Mouse (Mus musculus): Measurements from ENCODE around the gene Opcml.

The Opcml gene

GRCm38 (mm10) chr9:28319021-28319755 lies 528.6 kb downstream of the Opcml start:
- in situ Hi-C loops (cut with MseI, MboI) = no loop called here

DNA sequence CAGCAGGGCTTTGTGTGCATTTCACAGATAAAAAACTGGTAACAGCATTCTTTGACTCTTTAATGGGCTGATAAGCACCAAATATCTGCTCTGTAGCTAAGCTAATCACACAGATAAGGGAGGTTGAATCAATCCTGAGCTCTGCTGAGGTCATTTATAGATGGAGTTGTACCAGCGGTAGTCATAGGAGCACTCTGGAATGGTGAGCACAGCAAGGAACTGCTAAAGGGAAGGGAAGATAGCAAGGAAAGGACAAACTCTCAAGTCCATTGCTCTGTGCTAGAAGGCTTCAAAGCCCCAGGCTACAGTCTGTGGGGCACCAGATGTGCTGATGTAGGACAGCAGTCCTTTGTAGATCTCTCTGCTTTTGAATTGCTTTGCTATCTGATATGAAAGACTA lies 529.2 kb downstream of the Opcml start:
- in situ Hi-C loops (cut with MseI, MboI) = no loop called here

DNA sequence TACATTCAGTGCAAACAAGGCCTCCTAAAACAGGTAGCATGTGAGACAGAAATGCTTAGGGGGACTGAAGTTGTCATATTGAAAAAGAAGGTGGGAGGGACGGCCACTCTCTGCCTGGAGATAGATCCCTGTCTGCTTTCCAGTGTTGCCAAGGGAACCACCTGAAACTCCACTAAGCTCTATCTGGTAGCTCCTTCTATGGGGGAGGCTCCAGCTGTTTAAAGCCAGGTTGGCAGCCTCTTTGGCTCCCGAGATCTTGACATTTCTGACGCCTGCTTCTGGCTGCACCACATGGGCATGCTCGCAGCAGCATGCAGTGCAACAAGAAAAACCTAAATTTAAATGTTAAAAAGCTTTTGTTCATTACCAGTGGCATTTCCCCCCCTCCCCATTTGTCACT lies 537.4 kb downstream of the Opcml start:
- in situ Hi-C loops (cut with MseI, MboI) = no loop called here

DNA sequence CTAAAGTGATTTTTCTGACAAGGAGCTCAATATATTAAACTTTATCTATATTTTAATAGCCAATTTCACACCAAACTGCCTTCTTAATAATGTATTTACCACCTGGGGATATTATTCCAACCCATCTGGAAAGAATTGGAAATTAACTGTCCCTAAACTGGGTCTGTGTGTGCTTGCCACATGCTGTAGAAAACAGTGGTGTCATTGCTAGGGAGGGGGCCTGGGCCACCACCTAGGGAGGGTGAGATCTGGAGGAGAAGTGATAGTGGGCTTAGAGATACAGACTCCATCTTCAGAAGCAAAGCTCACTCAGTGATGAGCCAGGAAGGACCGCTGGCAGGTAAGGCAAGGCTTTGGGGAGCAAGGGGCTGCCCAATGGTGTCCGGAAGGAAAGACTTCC lies 537.9 kb downstream of the Opcml start:
- in situ Hi-C loops (cut with MseI, MboI) = no loop called here

GRCm38 (mm10) chr9:28329477-28329876 lies 538.9 kb downstream of the Opcml start:
- in situ Hi-C loops (cut with MseI, MboI) = no loop called here

- in situ Hi-C loops (cut with MseI, MboI) = no loop called here
Measured at GRCm38 (mm10) chr9:28336511-28337208, 546.1 kb downstream of the Opcml start.

GRCm38 (mm10) chr9:28337837-28338236 lies 547.3 kb downstream of the Opcml start:
- in situ Hi-C loops (cut with MseI, MboI) = no loop called here

- in situ Hi-C loops (cut with MseI, MboI) = no loop called here
Measured at GRCm38 (mm10) chr9:28354978-28355377, 564.4 kb downstream of the Opcml start.

DNA sequence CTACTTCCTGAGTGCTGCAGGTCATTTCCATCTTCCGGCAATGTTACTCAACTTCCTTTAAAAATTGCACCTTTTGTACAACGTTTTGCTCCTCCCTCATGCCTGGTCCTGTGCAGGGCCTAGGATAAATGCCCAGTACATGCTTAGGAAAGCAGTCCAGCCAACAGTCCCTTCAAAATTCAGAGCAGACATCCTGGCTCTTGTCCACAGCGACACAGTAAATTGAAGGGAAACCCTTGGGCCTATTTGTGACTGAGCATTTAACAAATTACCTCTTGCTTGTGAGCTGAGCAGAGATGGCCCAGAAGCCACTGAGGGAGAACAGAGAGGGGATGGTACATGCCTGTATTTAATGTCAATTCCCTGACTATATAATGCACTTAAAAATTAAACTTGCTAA lies 567.4 kb downstream of the Opcml start:
- in situ Hi-C loops (cut with MseI, MboI) = no loop called here

GRCm38 (mm10) chr9:28360691-28361090 lies 570.1 kb downstream of the Opcml start:
- in situ Hi-C loops (cut with MseI, MboI) = no loop called here

DNA sequence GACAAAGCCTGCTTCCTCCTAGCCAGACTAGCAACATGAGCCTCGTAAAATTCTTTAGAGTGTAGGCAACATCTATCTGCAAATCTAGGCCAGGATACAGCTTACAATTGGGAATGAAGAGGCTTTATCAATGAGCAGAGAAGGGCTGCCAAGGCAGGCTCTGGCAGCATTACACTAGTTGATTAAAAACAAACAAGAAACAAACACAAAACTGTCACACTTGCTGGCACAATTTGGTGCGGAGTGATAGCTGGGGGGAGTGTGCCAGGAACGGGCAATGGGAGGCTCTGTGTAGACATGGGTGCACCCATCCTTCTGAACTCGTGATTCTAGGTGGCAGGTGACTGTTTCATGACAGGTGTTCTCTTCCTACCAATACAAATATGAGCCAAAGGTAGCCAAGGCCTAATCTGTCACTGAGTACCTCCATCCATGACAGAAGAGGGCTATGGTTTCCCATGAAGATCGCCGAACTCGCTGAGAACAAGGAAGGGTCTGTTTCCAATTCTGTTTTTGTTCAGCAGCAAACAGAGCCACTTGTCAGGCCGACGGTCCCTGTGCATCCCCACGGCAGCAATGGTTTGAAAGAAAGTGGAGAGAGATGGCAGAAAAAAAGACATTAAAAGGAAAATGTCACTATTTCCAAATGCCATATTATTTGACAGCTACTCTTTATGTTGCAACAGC lies 574.0 kb downstream of the Opcml start:
- in situ Hi-C loops (cut with MseI, MboI) = no loop called here

DNA sequence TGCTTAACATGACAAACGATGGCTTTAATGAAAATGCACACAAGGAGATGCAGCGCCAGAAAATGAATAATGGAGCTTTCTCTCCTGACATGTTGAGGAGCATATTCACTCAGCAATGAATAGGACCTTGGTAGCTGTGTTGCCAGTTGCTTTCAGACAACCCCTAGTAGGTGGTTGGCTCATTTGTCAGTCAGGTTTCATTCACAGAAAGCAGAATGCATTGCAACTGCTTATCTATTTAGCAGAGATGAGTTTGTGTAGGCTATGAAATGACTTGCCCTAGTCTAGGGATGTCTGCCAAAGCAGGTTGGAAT lies 574.5 kb downstream of the Opcml start:
- in situ Hi-C loops (cut with MseI, MboI) = no loop called here

- in situ Hi-C loops (cut with MseI, MboI) = no loop called here
Measured at GRCm38 (mm10) chr9:28386527-28387175, 596.1 kb downstream of the Opcml start.

DNA sequence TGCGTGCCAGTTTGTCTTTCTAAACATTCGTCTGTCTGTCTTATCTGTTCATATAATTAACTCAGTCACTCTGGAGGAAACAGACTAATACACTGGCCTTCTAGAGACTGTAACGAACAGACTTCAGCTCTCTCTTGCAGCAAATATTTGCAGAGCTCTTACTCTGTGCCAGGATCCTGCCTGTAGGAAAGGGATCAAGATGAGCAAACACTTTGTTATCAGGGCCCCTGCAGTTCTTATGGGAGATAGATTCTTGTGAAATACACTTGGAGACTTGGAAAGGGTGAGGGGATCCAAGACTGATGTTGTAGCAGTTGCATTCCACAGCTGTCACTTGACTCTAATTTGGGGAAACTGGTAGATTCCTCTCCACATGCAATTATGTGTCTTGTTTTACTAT lies 604.6 kb downstream of the Opcml start:
- in situ Hi-C loops (cut with MseI, MboI) = no loop called here

DNA sequence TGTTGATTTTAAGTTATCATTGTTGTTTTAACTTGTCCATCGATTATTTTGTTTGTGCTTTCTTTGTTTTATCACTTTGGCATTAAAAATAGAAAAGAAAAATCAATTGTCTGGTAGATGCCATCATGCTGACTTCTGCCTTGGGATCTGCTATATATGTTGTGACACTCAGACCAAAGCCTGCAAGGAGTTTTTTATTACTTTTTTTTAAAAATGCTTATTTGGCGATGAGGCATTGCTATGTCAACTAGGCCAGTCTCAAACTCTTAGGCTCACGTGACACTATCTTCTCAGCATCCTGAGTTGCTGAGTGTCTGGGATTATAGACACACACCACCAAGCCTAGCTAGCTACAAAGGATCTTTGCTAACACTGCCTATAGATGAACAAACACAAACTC lies 605.1 kb downstream of the Opcml start:
- in situ Hi-C loops (cut with MseI, MboI) = no loop called here

GRCm38 (mm10) chr9:28402770-28403650 lies 612.4 kb downstream of the Opcml start:
- in situ Hi-C loops (cut with MseI, MboI) = loop anchor here (10.0 kb wide), 2 partner anchors 138 to 342 kb away; no protein-coding TSS in a partner anchor

DNA sequence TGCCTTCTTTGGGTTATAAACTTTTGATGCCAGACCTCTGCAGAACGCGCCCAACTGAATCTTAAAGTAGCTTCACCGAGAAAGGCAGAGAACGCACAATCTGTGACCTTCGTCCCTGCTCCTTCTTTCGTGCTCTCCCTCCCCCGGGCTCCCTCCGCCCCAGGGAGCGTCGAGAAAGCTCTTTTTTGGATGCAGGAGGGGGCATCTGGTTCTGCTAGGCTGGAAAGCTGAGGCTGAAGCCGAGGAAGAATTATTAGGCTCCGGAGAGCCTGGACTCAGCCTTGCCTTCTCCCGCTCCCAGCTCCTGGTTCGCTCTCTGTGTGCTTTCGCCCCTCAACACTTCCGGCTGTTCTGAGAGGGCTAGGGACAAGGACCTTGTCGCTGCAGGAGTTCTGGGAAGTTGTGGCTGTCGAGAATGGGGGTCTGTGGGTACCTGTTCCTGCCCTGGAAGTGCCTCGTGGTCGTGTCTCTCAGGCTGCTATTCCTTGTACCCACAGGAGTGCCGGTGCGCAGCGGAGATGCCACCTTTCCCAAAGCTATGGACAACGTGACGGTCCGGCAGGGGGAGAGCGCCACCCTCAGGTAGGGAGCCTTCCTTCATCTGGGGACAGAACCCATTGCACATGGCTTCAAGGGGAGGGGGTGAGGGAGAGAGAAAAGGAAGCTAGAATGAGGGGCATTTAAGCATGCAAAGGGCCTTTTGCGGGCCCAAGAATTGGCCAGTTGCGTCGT lies 613.4 kb downstream of the Opcml start:
- in situ Hi-C loops (cut with MseI, MboI) = loop anchor here (10.0 kb wide), 2 partner anchors 139 to 341 kb away; no protein-coding TSS in a partner anchor

DNA sequence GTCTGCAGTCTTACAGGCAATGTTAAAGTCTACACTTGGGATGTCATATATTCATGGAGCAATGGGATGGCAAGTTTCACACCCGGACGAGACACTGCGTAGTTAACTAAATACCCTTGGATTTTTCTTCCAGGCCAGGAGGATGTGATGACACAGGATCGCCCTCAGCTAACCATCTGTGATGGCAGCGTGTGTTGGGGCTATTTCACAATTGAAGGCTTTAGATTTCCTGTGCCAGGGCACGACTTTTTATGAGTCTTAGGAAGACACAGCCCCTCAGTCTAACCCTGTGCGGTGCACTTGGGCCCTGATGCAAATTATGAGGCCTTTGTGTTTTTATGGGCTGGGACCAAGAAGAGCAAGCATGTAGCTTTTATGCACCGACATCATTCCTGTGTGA lies 614.0 kb downstream of the Opcml start:
- in situ Hi-C loops (cut with MseI, MboI) = loop anchor here (10.0 kb wide), 2 partner anchors 140 to 340 kb away; no protein-coding TSS in a partner anchor

DNA sequence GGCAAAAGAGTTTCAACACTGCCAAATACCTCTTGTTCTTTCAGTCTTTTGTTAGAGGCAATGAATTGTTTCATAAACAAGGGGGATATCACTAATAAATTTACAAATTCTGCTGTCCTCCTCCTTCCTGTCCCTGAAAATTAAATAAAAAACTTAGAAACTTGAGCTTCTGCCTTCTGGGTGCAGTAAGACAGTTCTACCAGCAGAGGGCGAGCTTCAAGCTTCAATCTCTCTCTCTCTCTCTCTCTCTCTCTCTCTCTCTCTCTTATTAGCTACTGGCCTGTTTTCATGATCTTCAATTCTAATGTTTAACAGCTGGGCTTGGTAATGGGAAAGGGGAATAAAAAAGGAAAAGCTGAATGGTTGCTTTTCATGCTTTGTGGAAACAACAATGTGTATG lies 615.2 kb downstream of the Opcml start:
- in situ Hi-C loops (cut with MseI, MboI) = loop anchor here (10.0 kb wide), 2 partner anchors 141 to 339 kb away; no protein-coding TSS in a partner anchor

- in situ Hi-C loops (cut with MseI, MboI) = no loop called here
Measured at GRCm38 (mm10) chr9:28420808-28421207, 630.2 kb downstream of the Opcml start.

Data from mouse trophoblast stem cell (cell line).